Mouse (Mus musculus) CH12.LX (cell line): Measurements from ENCODE around the gene Rasgrp3. TPM values are rescaled to one million over a fixed set of nuclear protein-coding genes. Genes with fewer than 3 reads are reported as not detected.
A peak's percentile ranks its signal among the peaks of the same experiment; 100 is the strongest.

Source experiments
- DNase-seq: peaks from one replicate; pipeline ENCODE4 v3.0.0-alpha.2; 2013; ENCODE audit errors: extremely low read depth
- H3K27ac ChIP-seq: 2 replicates; pipeline ENCODE4 v1.5.1; 2012; ENCODE audit warnings: low read depth, mild to moderate bottlenecking, control low read depth, moderate library complexity; ENCODE audit not compliant: insufficient read depth
- H3K27me3 ChIP-seq: replicated peaks from 2 replicates; pipeline ENCODE3; 2012; ENCODE audit warnings: inconsistent platforms
- H3K36me3 ChIP-seq, 2 experiments: replicated peaks in 1 of 2; 2 replicates each; pipeline versions ENCODE3 to v1.6.1; 2012; ENCODE audit warnings: inconsistent platforms in 1 of 2, low read length in 1 of 2, mild to moderate bottlenecking in 1 of 2, mixed read lengths in 1 of 2, moderate library complexity in 1 of 2; ENCODE audit not compliant: control insufficient read depth in 1 of 2, insufficient read depth in 1 of 2
- H3K4me1 ChIP-seq, 2 experiments: 2 replicates each; pipeline ENCODE4 v1.6.1; 2012; ENCODE audit warnings: inconsistent platforms in 1 of 2, moderate library complexity in 1 of 2; ENCODE audit not compliant: insufficient read depth in 2 of 2, control insufficient read depth in 1 of 2
- H3K4me2 ChIP-seq: 2 replicates; pipeline ENCODE4 v1.6.1; 2012; ENCODE audit warnings: low read depth, mild to moderate bottlenecking, control low read depth; ENCODE audit not compliant: poor library complexity, insufficient read depth, severe bottlenecking
- H3K4me3 ChIP-seq, 3 experiments: fragments of 150-350 bp in 1 of 3; sonication (generic) in 1 of 3; replicated peaks in 1 of 3; 2 replicates each; pipeline versions ENCODE3 to v1.5.1; 2011 to 2012; ENCODE audit warnings: low read depth in 2 of 3, low read length in 2 of 3, mild to moderate bottlenecking in 2 of 3, moderate library complexity in 2 of 3, control low read depth in 1 of 3, improper control_type of control experiment in 1 of 3, inconsistent platforms in 1 of 3, mixed read lengths in 1 of 3; ENCODE audit not compliant: poor library complexity in 1 of 3
- H3K79me2 ChIP-seq: replicated peaks from 2 replicates; pipeline ENCODE4 v1.6.1; 2012; ENCODE audit warnings: mild to moderate bottlenecking, moderate library complexity; ENCODE audit not compliant: control insufficient read depth, poor library complexity, insufficient read depth, severe bottlenecking; ENCODE audit errors: extremely low read depth
- H3K9ac ChIP-seq: 2 replicates; pipeline ENCODE4 v1.6.1; 2012; ENCODE audit warnings: low read depth, mild to moderate bottlenecking, control low read depth, moderate library complexity; ENCODE audit not compliant: insufficient read depth
- H3K9me3 ChIP-seq: replicated peaks from 2 replicates; pipeline ENCODE3; 2012; ENCODE audit warnings: low read length, inconsistent platforms, mixed read lengths
- BHLHE40 ChIP-seq: IDR thresholded peaks from 2 replicates; pipeline ENCODE4 v1.6.1; 2011; ENCODE audit warnings: mild to moderate bottlenecking, low read depth, low read length, improper control_type of control experiment
- CTCF ChIP-seq, 2 experiments: IDR thresholded peaks in 1 of 2; conservative IDR thresholded peaks in 1 of 2; 2 replicates each; pipeline ENCODE4 v1.5.1; 2011 to 2012; ENCODE audit warnings: low read depth in 2 of 2, low read length in 2 of 2, improper control_type of control experiment in 1 of 2, inconsistent platforms in 1 of 2, mild to moderate bottlenecking in 1 of 2, moderate library complexity in 1 of 2
- EP300 ChIP-seq: IDR thresholded peaks from 2 replicates; pipeline ENCODE4 v1.6.1; 2011; ENCODE audit warnings: low read length, improper control_type of control experiment
- ETS1 ChIP-seq: conservative IDR thresholded peaks from 2 replicates; pipeline ENCODE4 v1.6.1; 2012; ENCODE audit warnings: low read depth, mild to moderate bottlenecking, inconsistent platforms, low read length, improper control_type of control experiment, moderate library complexity
- HCFC1 ChIP-seq: IDR thresholded peaks from 2 replicates; pipeline ENCODE4 v1.6.1; 2012; ENCODE audit warnings: low read depth, mild to moderate bottlenecking, inconsistent platforms, low read length, improper control_type of control experiment
- IRF4 ChIP-seq: IDR thresholded peaks from 2 replicates; pipeline ENCODE4 v1.6.1; 2014; ENCODE audit warnings: low read depth, mild to moderate bottlenecking, inconsistent platforms, low read length, improper control_type of control experiment
- JUND ChIP-seq: conservative IDR thresholded peaks from 2 replicates; pipeline ENCODE4 v1.6.1; 2011; ENCODE audit warnings: low read depth, low read length, improper control_type of control experiment
- MAFK ChIP-seq: IDR thresholded peaks from 2 replicates; pipeline ENCODE4 v1.6.1; 2011; ENCODE audit warnings: low read length, improper control_type of control experiment; ENCODE audit not compliant: insufficient replicate concordance
- MAX ChIP-seq: IDR thresholded peaks from 2 replicates; pipeline ENCODE4 v1.6.1; 2011; ENCODE audit warnings: low read length, improper control_type of control experiment
- MAZ ChIP-seq: IDR thresholded peaks from 2 replicates; pipeline ENCODE4 v1.6.1; 2012; ENCODE audit warnings: low read depth, mild to moderate bottlenecking, inconsistent platforms, low read length, improper control_type of control experiment, moderate library complexity
- MXI1 ChIP-seq: IDR thresholded peaks from 2 replicates; pipeline ENCODE4 v1.6.1; 2011; ENCODE audit warnings: mild to moderate bottlenecking, low read depth, low read length, improper control_type of control experiment
- MYC ChIP-seq: IDR thresholded peaks from 2 replicates; pipeline ENCODE4 v1.6.1; 2011; ENCODE audit warnings: low read depth, mild to moderate bottlenecking, improper control_type of control experiment, low read length
- RAD21 ChIP-seq: IDR thresholded peaks from 2 replicates; pipeline ENCODE4 v1.6.1; 2011; ENCODE audit warnings: low read depth, mild to moderate bottlenecking, low read length, improper control_type of control experiment, moderate library complexity
- RCOR1 ChIP-seq: conservative IDR thresholded peaks from 2 replicates; pipeline ENCODE4 v1.6.1; 2012; ENCODE audit warnings: low read depth, mild to moderate bottlenecking, inconsistent platforms, low read length, improper control_type of control experiment
- SIN3A ChIP-seq: IDR thresholded peaks from 2 replicates; pipeline ENCODE4 v1.6.1; 2012; ENCODE audit warnings: low read length, improper control_type of control experiment, inconsistent platforms
- SMC3 ChIP-seq: IDR thresholded peaks from 2 replicates; pipeline ENCODE4 v1.6.1; 2011; ENCODE audit warnings: low read depth, low read length, improper control_type of control experiment
- USF2 ChIP-seq: conservative IDR thresholded peaks from 2 replicates; pipeline ENCODE4 v1.6.1; 2011; ENCODE audit warnings: low read depth, low read length, improper control_type of control experiment
- ZC3H11A ChIP-seq: IDR thresholded peaks from 2 replicates; pipeline ENCODE4 v1.6.1; 2012; ENCODE audit warnings: low read depth, mild to moderate bottlenecking, inconsistent platforms, low read length, improper control_type of control experiment
- dilution Hi-C: fragments of 300-500 bp; cut with MboI; formaldehyde crosslinking; loops from 2 replicates; pipeline ENCODE4 v1.14.3; 2020; ENCODE audit warnings: low sequenced_read_pairs; ENCODE audit not compliant: extremely low pct_unique_long_range_greater_than_20kb, extremely low pct_ligation_motif_present
- in situ Hi-C: fragments of 300-500 bp; cut with MboI; formaldehyde crosslinking; loops from 3 replicates; pipeline ENCODE4 v1.14.3; 2019; ENCODE audit warnings: low sequenced_read_pairs, low pct_ligation_motif_present, low pct_unique_long_range_greater_than_20kb, mixed read lengths
- polyA plus RNA-seq: library from polyadenylated mRNA; unstranded; fragments of >175 nt; gene quantifications from 2 replicates; pipeline ENCODE4 v1.2.1, GENCODE M21; 2012; ENCODE audit warnings: low read depth; ENCODE audit not compliant: insufficient read length
- total RNA-seq, 2 experiments: library from RNA; depleted of rRNA; stranded (reverse); fragments of 300-350 nt in 1 of 2; fragments of >200 nt in 1 of 2; gene quantifications; 2 replicates each; pipeline ENCODE4 v1.2.3; 2012 to 2014

Rasgrp3 gene
- total and polyA plus RNA-seq, 3 experiments: 79.6 to 164 (median 161) TPM

- Histone ChIP-seq H3K4me2 (no peak overlapping the region), H3K9ac (no peak overlapping the region), H3K9me3 (no peaks in the 10 kb centered on the region), H3K36me3 (peaks cover 26 to 38% of the 10 kb centered on the region in 2 experiments), H3K27me3 (no peaks in the 10 kb centered on the region), H3K27ac (0 out of 2 replicates have a peak overlapping the region, but pooled peaks have one; percentile 4), H3K4me1 (peaks cover 6 to 44% of the 10 kb centered on the region in 2 experiments), H3K79me2 (no peaks in the 10 kb centered on the region), H3K4me3 (no peak overlapping the region)
- no peak for DNase-seq
- TF ChIP-seq MAZ (0 out of 2 replicates have a peak, but pooled peaks have one; percentile 36), ZC3H11A (no peak), EP300 (0 out of 2 replicates have a peak, but pooled peaks have one; percentile 15), CTCF (conservative IDR thresholded peaks at IDR 0.05 in 1 of 2, IDR thresholded peaks at IDR 0.05 in 1 of 2; ENCODE audit: low read depth in 2 of 2, low read length in 2 of 2) (no peak), BHLHE40 (peak; percentile 35), ETS1 (peak; percentile 22; the same call in 1 of the 2 replicates), IRF4 (no peak), SMC3 (peak; percentile 7; the same call in 1 of the 2 replicates), MYC (0 out of 2 replicates have a peak, but pooled peaks have one; percentile 27), MAX (peak; percentile 83), MXI1 (peak; percentile 54; the same call in 1 of the 2 replicates), SIN3A (peak; percentile 62), RCOR1 (0 out of 2 replicates have a peak, but pooled peaks have one; percentile 21)
- in situ Hi-C loops (loop anchor here (25.0 kb wide), 1 partner anchor 398 kb away; no protein-coding TSS in a partner anchor), dilution Hi-C loops (no loop called here)
These were observed 99.9 kb downstream of the Rasgrp3 start for GRCm38 (mm10) chr17:75535612-75536011.

DNA sequence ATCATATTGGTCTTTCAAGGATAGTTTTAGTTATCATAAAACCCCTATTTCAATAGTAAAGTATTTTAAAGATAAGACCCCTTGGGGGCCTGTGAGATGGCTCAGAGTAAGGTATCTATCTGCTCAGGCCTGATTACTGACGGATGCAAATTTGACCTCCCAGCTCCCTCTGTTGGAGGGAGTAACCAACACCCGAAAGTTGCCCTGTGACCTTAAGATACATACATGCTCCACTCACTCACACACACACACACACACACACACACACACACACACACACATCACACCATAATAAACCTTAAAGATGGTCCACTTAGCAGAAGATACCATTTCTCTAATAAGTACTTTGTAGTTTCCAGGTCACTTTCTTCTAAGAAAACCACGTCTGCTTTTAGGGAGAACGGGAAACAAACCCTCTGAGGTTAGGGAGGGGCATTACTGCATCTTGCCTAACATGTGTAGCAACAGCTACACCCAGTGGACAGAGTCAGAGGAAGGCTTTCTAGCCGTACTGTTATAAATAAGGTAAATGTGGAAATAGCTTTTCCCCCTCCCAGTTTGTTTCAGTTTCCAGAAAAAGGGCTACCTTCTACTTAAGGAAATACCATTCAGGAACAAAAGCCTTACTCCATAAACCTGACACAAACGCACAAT lies 100.8 kb downstream of the Rasgrp3 start:
- Histone ChIP-seq H3K4me2 (peak overlapping the region; percentile 60; the same call in 1 of the 2 replicates), H3K27ac (no peak overlapping the region), H3K4me1 (peaks cover 6 to 35% of the 10 kb centered on the region in 2 experiments), H3K27me3 (no peaks in the 10 kb centered on the region), H3K79me2 (no peaks in the 10 kb centered on the region), H3K9me3 (no peaks in the 10 kb centered on the region), H3K9ac (no peak overlapping the region), H3K36me3 (peaks cover 27 to 44% of the 10 kb centered on the region in 2 experiments), H3K4me3 (no peak overlapping the region)
- DNase-seq: peak; percentile 80
- TF ChIP-seq MAFK (no peak), HCFC1 (no peak), JUND (no peak), SIN3A (no peak), RAD21 (peak; percentile 89), SMC3 (peak; percentile 75), BHLHE40 (no peak), IRF4 (peak; percentile 3), MYC (no peak), MAZ (peak; percentile 88), ETS1 (no peak), CTCF (conservative IDR thresholded peaks at IDR 0.05 in 1 of 2, IDR thresholded peaks at IDR 0.05 in 1 of 2; ENCODE audit: low read depth in 2 of 2, low read length in 2 of 2) (peak; percentile 82 to 84), USF2 (no peak)
- dilution Hi-C loops (no loop called here), in situ Hi-C loops (loop anchor here (25.0 kb wide), 1 partner anchor 399 kb away; no protein-coding TSS in a partner anchor)
